Mouse (Mus musculus) forebrain, embryonic 16.5 days (tissue): ENCODE measurements around the gene Idi2. TPM values are rescaled to one million over a fixed set of nuclear protein-coding genes. Genes with fewer than 3 reads are reported as not detected.
"Not testable (repeated sequence)": the region's sequence is repeated elsewhere in the genome, so short reads cannot be mapped to it uniquely, and the experiment has no call there.

Experiments used
- ATAC-seq: fragments of 200-750 bp; cut with Nextera tagmentation; 2 replicates; pipeline ENCODE4 v1.8.0; 2017; ENCODE audit warnings: mild to moderate bottlenecking, moderate library complexity
- H3K27ac ChIP-seq: fragments of 300-500 bp; sonication (generic); 2 replicates; pipeline ENCODE4 v1.5.1; 2014; ENCODE audit warnings: low read length, control low read depth
- H3K27me3 ChIP-seq: fragments of 300-500 bp; sonication (generic); replicated peaks from 2 replicates; pipeline ENCODE4 v1.6.1; 2014; ENCODE audit warnings: low read length; ENCODE audit not compliant: control insufficient read depth, insufficient read depth
- H3K36me3 ChIP-seq: fragments of 300-500 bp; sonication (generic); 2 replicates; pipeline ENCODE4 v1.6.1; 2014; ENCODE audit not compliant: control insufficient read depth, insufficient read depth
- H3K4me1 ChIP-seq: fragments of 300-500 bp; sonication (generic); replicated peaks from 2 replicates; pipeline ENCODE4 v1.6.1; 2014; ENCODE audit warnings: low read length; ENCODE audit not compliant: control insufficient read depth, insufficient read depth
- H3K4me2 ChIP-seq: fragments of 300-500 bp; sonication (generic); 2 replicates; pipeline ENCODE4 v1.6.1; 2014; ENCODE audit warnings: mild to moderate bottlenecking, low read length, control low read depth
- H3K4me3 ChIP-seq: fragments of 300-500 bp; sonication (generic); replicated peaks from 2 replicates; pipeline ENCODE4 v1.5.1; 2014; ENCODE audit warnings: mild to moderate bottlenecking, low read length, control low read depth
- H3K9ac ChIP-seq: fragments of 300-500 bp; sonication (generic); replicated peaks from 2 replicates; pipeline ENCODE4 v1.6.1; 2014; ENCODE audit warnings: low read depth, low read length, control low read depth
- H3K9me3 ChIP-seq: fragments of 300-500 bp; sonication (generic); 2 replicates; pipeline ENCODE4 v1.6.1; 2016; ENCODE audit warnings: low read length; ENCODE audit not compliant: control insufficient read depth
- whole genome bisulfite sequencing: fragments of 180-500 bp; shearing (Covaris S2); extraction: QIAGEN DNeasy Blood & Tissue Kit; methylation state at CpG from one replicate; pipeline ENCODE4 v1.1.7; 2014; 5-methylcytosine and 5-hydroxymethylcytosine counted together
- polyA plus RNA-seq: library from polyadenylated mRNA; unstranded; fragments of >200 nt; fragmentation: Nextera tagmentation; extraction: Ambion mirVana; gene quantifications from 2 replicates; pipeline ENCODE4 v1.2.1, GENCODE M21; 2015

The Idi2 gene
- polyA plus RNA-seq, 1 experiment from 2014 or later: not detected

GRCm38 (mm10) chr13:8956873-8957272, 4.2 kb downstream of the Idi2 start:
- H3K4me2 ChIP-seq, H3K4me1 ChIP-seq, H3K27me3 ChIP-seq, H3K27ac ChIP-seq, ATAC-seq, H3K36me3 ChIP-seq, H3K4me3 ChIP-seq, H3K9me3 ChIP-seq, H3K9ac ChIP-seq: not testable (repeated sequence)
- no CpG with 5 or more reads among the region's 5 CpGs for WGBS

DNA sequence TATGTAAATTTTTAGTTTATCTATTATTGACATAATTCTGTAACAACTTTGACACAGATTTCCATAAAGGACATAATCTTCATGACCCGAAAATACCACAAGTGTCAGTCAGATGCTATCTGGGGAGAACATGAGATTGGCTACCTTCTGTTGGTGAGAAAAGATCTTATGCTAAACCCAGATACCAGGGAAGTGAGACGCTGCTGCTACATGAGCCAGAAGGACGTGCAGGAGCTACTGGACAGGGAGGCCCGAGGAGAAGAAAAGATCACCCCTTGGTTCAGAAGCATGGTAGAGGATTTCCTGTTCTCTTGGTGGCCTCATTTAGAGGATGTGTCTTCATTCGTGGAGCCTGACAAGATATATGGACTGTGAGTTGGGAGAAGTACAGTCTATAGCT, 6.4 kb downstream of the Idi2 start:
- not testable (repeated sequence) for H3K36me3 ChIP-seq, H3K4me2 ChIP-seq, H3K4me3 ChIP-seq, H3K4me1 ChIP-seq, H3K27me3 ChIP-seq, H3K9me3 ChIP-seq, H3K27ac ChIP-seq, H3K9ac ChIP-seq, ATAC-seq
- 100% methylated on average over 1 of the region's 5 CpGs for WGBS

DNA sequence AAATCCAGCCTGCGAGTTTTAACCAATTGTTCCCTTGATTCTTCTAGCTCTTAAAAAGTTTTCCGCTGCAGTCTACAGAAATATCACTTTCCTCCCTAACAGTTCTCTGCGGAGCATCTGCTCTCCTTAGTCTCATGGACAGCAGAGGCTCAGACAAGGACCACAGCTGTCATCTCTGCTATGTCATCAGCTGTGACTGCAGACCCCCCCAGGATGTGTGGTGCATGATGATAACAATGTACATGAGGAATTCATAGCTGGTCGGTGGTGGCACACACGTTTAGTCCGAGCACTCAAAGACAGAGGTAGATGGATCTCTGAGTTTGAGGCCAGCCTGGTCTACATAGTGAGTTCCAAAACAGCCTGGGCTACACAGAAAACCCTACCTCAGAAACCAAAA, 6.9 kb downstream of the Idi2 start:
- H3K4me3 ChIP-seq, ATAC-seq, H3K4me1 ChIP-seq, H3K4me2 ChIP-seq, H3K36me3 ChIP-seq, H3K9ac ChIP-seq, H3K9me3 ChIP-seq, H3K27me3 ChIP-seq, H3K27ac ChIP-seq: not testable (repeated sequence)
- 94% methylated on average over 5 of the region's 6 CpGs for WGBS

DNA sequence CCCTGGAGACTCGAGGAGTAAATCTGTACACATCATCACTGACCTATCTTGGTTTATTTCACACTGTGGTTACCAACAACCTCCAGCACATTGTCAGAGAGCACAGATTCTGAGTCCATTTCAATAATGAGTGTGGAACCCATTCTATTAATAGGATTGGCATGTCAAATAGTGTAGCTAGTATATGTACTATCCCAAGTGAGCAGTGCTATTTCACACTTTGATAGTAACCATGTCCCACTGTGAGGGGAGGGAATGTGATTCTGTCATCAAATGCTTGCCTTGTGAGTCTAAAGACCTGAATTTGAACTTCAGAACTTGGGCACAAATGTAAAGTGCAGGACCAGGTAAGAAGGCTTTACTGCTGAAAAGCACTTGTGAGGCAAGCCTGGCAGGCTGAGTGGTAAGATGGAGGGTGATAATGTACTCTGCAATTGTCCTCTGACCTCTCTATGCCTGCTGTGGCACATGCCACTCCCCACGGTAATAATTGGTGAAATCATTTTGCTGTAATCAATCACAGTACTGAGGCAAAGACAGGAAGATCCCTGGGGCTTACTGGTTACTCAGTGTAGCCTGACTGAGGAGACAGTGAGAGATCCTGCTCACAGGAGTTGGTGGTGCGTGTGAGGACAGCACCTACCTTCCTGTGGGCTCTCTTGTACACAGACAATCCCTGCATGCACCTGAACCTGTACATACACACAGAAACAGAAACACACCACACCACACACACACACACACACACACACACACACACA, 8.6 kb downstream of the Idi2 start:
- H3K27me3 ChIP-seq, ATAC-seq, H3K9me3 ChIP-seq, H3K27ac ChIP-seq, H3K9ac ChIP-seq, H3K4me3 ChIP-seq, H3K4me1 ChIP-seq, H3K36me3 ChIP-seq, H3K4me2 ChIP-seq: not testable (repeated sequence)
- 66% methylated on average over 2 of the region's 3 CpGs for WGBS

- not testable (repeated sequence) for H3K4me3 ChIP-seq, H3K9ac ChIP-seq, H3K9me3 ChIP-seq, H3K27ac ChIP-seq, ATAC-seq, H3K4me2 ChIP-seq, H3K27me3 ChIP-seq, H3K36me3 ChIP-seq, H3K4me1 ChIP-seq
- 46% methylated on average over 5 of the region's 5 CpGs for WGBS
These were observed 9.6 kb downstream of the Idi2 start for GRCm38 (mm10) chr13:8962266-8962665.

DNA sequence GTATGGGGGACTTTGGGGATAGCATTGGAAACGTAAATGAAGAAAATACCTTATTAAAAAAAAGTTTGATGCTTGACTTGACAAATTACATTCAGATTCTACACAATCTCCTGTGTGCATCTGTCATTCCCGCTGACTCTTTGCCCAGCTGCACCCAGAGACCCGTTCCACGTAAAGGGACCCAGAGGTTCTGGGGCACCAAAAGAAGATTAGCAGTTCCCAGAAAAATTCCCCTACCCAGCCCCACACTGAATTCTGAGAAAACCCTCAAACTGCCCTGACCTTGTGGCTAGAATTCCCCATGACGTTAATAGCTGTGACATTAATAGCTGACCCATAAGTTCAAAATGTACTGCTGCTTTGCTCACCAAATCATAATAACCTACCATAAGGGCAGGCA, 12.6 kb downstream of the Idi2 start:
- no peaks in the 10 kb centered on the region for H3K27me3 ChIP-seq
- no peak overlapping the region for H3K4me2 ChIP-seq
- H3K4me3 ChIP-seq: no peak overlapping the region
- H3K4me1 ChIP-seq: no peaks in the 10 kb centered on the region
- H3K27ac ChIP-seq: no peak overlapping the region
- H3K9me3 ChIP-seq: no peaks in the 10 kb centered on the region
- no peak overlapping the region for H3K9ac ChIP-seq
- ATAC-seq: no peak
- WGBS: 98% methylated on average over 5 of the region's 5 CpGs
- H3K36me3 ChIP-seq: peaks cover 9% of the 10 kb centered on the region

- WGBS: 93% methylated on average over 8 of the region's 8 CpGs
- Histone ChIP-seq H3K4me1 (no peaks in the 10 kb centered on the region), H3K4me2 (no peak overlapping the region), H3K36me3 (peaks cover 20% of the 10 kb centered on the region), H3K27ac (no peak overlapping the region), H3K9ac (no peak overlapping the region), H3K27me3 (no peaks in the 10 kb centered on the region), H3K4me3 (no peak overlapping the region), H3K9me3 (no peaks in the 10 kb centered on the region)
- ATAC-seq: no peak
These were observed 15.1 kb downstream of the Idi2 start for GRCm38 (mm10) chr13:8967742-8968141.

DNA sequence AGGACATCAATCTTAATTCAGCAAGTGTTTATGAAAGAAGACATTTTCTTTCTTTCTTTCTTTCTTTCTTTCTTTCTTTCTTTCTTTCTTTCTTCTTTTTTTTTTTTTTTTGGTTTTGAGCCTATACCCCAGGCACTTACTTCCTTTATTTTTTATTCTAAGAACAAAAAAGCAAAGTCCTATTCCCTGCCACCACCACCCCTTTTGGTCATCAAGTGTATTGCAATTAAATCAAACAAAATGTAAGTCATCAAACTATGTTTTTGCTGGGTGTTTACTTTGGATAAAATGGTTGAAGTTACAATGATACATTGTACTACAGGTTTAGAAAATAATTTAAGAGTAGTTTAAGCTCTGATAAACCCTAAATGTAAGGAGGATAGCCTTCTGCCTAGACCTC, 19.7 kb downstream of the Idi2 start:
- Histone ChIP-seq H3K9me3 (no peaks in the 10 kb centered on the region), H3K4me1 (no peaks in the 10 kb centered on the region), H3K27me3 (no peaks in the 10 kb centered on the region), H3K27ac (no peak overlapping the region), H3K9ac (no peak overlapping the region), H3K36me3 (peaks cover 54% of the 10 kb centered on the region), H3K4me3 (no peak overlapping the region), H3K4me2 (no peak overlapping the region)
- ATAC-seq: no peak

DNA sequence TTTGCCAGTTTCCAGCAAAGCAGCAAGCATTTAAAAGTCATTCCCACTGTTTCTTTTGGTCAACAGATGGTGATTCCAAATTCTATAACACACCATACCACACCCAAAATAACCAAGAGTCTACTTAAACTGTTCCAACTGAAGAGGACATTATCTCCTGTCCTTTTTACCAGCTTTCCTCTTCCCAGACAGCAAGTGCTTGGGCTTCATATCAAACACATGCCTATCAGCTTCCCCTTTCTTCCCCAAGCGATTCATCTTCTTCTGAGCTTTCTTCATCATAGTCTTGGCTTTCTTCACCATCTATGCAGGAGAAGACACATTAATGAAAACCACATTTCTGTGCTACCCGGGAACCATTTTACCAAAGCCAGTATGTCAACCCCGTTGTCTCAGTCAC, 20.3 kb downstream of the Idi2 start:
- H3K9me3 ChIP-seq: no peaks in the 10 kb centered on the region
- no peak for ATAC-seq
- H3K9ac ChIP-seq: no peak overlapping the region
- peaks cover 59% of the 10 kb centered on the region for H3K36me3 ChIP-seq
- H3K27me3 ChIP-seq: no peaks in the 10 kb centered on the region
- no peaks in the 10 kb centered on the region for H3K4me1 ChIP-seq
- 94% methylated on average over 3 of the region's 3 CpGs for WGBS
- no peak overlapping the region for H3K27ac ChIP-seq
- H3K4me2 ChIP-seq: no peak overlapping the region
- H3K4me3 ChIP-seq: no peak overlapping the region

DNA sequence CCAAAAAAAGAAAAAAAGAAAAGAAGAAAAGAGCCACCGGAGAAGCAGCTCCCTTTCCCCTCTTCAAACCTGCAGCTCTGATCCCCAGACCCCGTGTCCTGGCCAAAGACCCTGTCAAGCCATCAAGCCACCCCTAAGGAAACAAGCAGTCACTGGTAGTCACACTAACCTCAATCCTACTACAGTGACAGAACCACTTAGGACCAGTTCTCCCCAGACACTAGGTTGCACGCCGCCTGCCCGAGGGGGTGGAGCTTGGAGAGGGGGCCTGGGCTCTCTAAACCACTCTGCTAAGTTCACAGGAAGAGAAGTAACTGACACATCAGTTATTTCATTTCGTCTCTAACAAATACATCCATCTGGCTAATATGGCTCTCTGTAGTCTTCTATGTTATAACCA, 39.6 kb downstream of the Idi2 start:
- no peak overlapping the region for H3K27ac ChIP-seq
- H3K9ac ChIP-seq: no peak overlapping the region
- no peaks in the 10 kb centered on the region for H3K27me3 ChIP-seq
- H3K4me1 ChIP-seq: peaks cover 14% of the 10 kb centered on the region
- no peak overlapping the region for H3K4me2 ChIP-seq
- peaks cover 20% of the 10 kb centered on the region for H3K36me3 ChIP-seq
- ATAC-seq: no peak
- WGBS: 93% methylated on average over 6 of the region's 6 CpGs
- H3K4me3 ChIP-seq: no peak overlapping the region
- no peaks in the 10 kb centered on the region for H3K9me3 ChIP-seq
